Mouse (Mus musculus) bone marrow macrophage, adult 2 months (primary cell): ENCODE data around the gene Cdc25a. TPM values are rescaled to one million over a fixed set of nuclear protein-coding genes. Genes with fewer than 3 reads are reported as not detected.
A peak's percentile ranks its signal among the peaks of the same experiment; 100 is the strongest.

Source experiments
- H3K27ac ChIP-seq: 2 replicates; pipeline ENCODE4 v1.5.1; 2012; ENCODE audit warnings: low read depth, low read length; ENCODE audit not compliant: insufficient read depth
- H3K4me1 ChIP-seq: 2 replicates; pipeline ENCODE4 v1.6.1; 2012; ENCODE audit warnings: low read length; ENCODE audit not compliant: control insufficient read depth, insufficient read depth
- H3K4me3 ChIP-seq: 2 replicates; pipeline ENCODE4 v1.5.1; 2012; ENCODE audit warnings: mild to moderate bottlenecking, low read length, moderate library complexity; ENCODE audit not compliant: insufficient read depth
- CTCF ChIP-seq: IDR thresholded peaks from 2 replicates; pipeline ENCODE4 v1.5.1; 2012; ENCODE audit warnings: low read depth, mild to moderate bottlenecking, low read length, moderate library complexity
- POLR2A ChIP-seq: IDR thresholded peaks from 2 replicates; pipeline ENCODE4 v1.6.1; 2012; ENCODE audit warnings: mild to moderate bottlenecking, low read depth, low read length, borderline replicate concordance
- polyA plus RNA-seq: library from polyadenylated mRNA; stranded (reverse); fragments of >200 nt; gene quantifications from 2 replicates; pipeline ENCODE4 v1.2.4, GENCODE M21; 2012; ENCODE audit not compliant: missing spikeins, insufficient read depth, insufficient read length

Cdc25a gene
- polyA plus RNA-seq, 1 experiment, result 8.0 TPM

DNA sequence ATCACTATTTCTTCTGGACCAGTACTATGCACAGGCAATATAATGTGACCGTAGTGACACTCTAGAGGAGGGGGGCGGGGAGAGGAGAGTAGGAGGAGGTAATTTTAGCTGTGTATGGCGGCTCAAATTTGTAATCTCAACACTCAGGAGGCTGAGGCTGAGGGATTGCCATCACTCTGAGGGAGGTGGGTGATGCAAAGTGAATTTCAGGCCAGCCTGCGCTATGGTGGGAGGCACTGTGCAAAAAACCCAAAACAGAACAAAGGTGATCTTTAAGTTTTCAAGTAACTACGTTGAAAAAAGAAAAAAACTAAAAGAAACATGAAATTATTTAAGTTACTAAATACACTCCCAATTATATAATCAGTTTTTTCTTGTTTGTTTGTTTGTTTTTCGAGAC, 55.4 kb downstream of the Cdc25a start:
- TF ChIP-seq CTCF (no peak), POLR2A (no peak)

DNA sequence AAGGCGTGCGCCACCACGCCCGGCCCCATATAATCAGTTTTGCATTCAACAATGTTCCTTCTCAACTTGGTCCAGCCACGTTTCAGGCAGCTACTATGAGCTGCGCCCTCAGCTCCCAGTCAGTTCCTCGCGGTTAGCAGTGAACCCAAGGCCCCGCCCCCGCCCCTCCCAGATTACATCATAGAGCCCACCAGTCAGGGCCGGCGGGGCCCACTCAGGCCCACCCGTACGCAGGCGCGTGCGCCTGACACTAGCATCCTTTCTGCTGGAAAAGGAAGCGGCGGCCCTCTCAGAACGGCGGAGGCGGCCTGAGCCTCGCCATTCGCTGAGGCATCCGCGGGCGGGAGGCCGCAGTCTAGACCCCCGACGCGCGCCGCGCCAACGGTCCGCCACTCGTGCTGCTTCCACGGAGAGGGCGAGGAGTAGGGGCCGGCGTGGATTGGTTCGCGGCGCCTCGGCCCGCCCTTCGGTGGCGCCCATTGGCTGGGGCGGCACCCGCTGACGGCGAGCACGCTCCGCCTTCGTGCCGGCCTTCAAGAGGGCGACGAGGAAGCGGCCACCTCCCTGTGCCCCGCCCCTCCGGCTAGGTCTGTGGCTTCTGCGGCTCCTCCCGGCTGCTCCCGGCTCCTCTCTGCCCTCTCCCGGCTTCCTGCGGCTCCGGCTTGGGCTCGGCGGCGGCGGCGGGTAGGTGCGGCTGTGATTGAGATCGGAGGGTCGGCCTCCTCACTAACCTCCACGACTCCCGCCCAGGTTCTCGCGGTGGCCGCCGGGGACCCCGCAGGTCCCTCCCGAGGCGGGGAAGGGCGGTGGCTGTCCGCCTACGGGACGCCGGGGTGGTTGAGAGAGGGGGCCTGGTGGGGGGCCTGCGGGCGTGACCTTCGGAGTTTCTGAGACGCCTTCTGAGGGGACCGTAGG, 56.1 kb downstream of the Cdc25a start, which contains the start of gene Map4:
TSS of gene Map4 (plus strand) at position 204 of the 915 bp plus-strand sequence.
- peak within 1 kb of the TSS; percentile 96 for H3K4me3 ChIP-seq
- TF ChIP-seq POLR2A (no peak), CTCF (no peak)
- H3K27ac ChIP-seq, result peak within 1 kb of the TSS; percentile 85
- H3K4me1 ChIP-seq, result peaks cover 6% of the 10 kb centered on the region; the same call in 1 of the 2 replicates

More for the DNA sequence above, 55.4 kb downstream of the Cdc25a start:
- peak overlapping the region; percentile 85; the same call in 1 of the 2 replicates for H3K27ac ChIP-seq
- H3K4me3 ChIP-seq, result peak overlapping the region; percentile 88
- peaks cover 5% of the 10 kb centered on the region; the same call in 1 of the 2 replicates for H3K4me1 ChIP-seq

DNA sequence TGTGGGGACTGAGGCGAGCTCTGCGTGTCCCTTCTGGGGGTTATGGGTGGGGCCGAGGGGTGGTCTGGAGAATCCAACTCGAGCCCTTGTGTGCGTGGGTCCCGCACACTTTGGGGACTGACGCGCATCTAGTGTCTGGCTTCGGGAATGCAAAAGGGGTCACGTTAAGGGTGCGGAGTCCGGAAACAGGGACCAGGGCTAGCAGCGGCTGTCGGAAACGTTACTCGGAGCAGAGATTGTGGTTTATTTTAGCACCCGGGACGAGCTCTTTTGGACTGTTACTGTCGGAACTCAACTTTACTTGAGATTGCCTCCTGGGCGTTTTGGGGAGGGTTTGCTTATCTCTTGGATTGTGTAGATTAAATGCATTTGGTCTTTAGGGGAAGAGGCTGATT, 57.0 kb downstream of the Cdc25a start:
- TF ChIP-seq CTCF (no peak), POLR2A (no peak)
- peak overlapping the region; percentile 96 for H3K4me3 ChIP-seq
- H3K27ac ChIP-seq, result peak overlapping the region; percentile 34; the same call in 1 of the 2 replicates
- peaks cover 6% of the 10 kb centered on the region; the same call in 1 of the 2 replicates for H3K4me1 ChIP-seq

DNA sequence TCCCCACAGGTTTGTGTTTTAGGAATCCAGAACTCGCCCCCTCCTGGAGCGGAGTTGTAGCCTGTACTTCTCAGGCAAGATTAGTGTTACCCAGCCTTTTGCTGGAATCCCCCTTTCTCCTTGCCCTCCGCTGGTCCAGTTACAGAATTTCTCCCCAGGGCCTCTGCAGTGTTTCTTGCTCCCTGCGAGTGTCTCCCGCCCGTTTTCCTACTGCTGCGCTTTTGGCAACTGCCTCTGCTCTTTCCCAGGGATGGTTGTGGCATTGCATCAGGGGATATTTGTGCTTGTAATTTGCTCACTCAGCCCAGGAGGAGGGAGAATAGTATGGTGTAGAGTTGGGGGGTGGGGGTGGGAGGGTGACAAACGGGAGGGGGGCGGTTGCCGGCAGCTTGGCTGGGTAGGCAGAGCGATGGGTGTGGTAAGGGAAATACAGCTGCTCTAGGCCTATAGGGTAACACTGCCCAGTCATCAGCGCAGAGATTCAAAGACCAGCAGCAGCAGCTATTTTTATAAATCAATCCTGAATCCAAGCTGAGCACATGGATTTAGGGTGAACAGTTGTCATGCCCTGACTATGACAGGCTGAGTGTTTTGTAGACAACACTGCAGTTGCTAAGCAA, 57.5 kb downstream of the Cdc25a start:
- peaks cover 6% of the 10 kb centered on the region; the same call in 1 of the 2 replicates for H3K4me1 ChIP-seq

DNA sequence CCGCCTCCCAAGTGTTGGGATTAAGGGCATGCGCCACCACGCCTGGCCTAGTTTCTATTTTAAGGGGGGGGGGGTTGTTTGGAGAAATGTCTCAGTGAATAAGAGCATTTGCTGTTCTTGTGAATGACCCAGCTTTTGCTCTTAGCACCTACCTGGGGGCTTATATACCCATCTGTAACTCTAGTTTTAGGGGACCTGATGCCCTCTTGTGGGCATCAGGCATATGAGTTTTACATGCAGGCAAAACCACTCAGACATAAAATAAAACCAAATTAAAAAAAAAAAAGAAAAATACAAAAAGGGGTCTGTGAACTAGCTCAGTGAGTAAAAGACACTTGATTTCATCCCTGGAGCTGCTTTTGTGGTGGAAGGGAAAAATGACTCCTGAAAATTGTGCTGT, 64.0 kb downstream of the Cdc25a start:
- no peak for TF ChIP-seq POLR2A
- Histone ChIP-seq H3K4me1 (peaks cover 5% of the 10 kb centered on the region; the same call in 1 of the 2 replicates), H3K4me3 (no peak overlapping the region), H3K27ac (no peak overlapping the region)

More for the DNA sequence above, 57.5 kb downstream of the Cdc25a start:
- Histone ChIP-seq H3K27ac (0 out of 2 replicates have a peak overlapping the region, but pooled peaks have one; percentile 34), H3K4me3 (peak overlapping the region; percentile 96)
- TF ChIP-seq POLR2A, result 0 out of 2 replicates have a peak, but pooled peaks have one; percentile 53
- 0 out of 2 replicates have a peak, but pooled peaks have one; percentile 17 for TF ChIP-seq CTCF

DNA sequence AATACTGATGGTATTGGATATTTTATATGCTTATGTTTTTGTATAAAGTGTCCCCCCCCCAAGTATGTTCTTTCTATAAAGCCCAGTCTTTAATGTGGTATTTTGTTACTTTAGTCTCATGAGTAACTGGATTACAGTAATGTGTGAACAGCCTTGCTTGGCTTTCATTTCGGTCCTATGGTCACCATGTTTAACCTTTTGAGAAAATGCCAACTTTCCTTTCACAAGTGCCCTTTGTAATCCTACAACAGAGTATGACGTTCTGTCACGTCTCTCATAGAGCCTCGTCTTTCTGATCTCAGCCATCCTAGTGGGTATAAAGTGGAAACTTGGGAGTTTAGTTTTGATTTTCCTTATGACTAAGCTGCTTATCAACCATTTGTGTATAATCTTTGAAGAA, 67.4 kb downstream of the Cdc25a start:
- TF ChIP-seq CTCF (no peak), POLR2A (no peak)
- H3K4me1 ChIP-seq, result peaks cover 4% of the 10 kb centered on the region; the same call in 1 of the 2 replicates
- H3K4me3 ChIP-seq, result no peak overlapping the region
- no peak overlapping the region for H3K27ac ChIP-seq

Other genes starting within 250 kb of the Cdc25a start
- not detected in 2 replicates for gene Fbxw24, start 249.5 kb upstream of the Cdc25a start, polyA plus RNA-seq
- not detected in 2 replicates for gene Fbxw25, start 210.9 kb upstream of the Cdc25a start, polyA plus RNA-seq
- not detected in 2 replicates for gene Fbxw18, start 172.9 kb upstream of the Cdc25a start, polyA plus RNA-seq
- gene Fbxw26, start 129.5 kb upstream of the Cdc25a start, polyA plus RNA-seq, result not detected in 2 replicates
- not detected in 2 replicates for gene Fbxw27, start 84.9 kb upstream of the Cdc25a start, polyA plus RNA-seq
- gene Spink8, start 63.3 kb upstream of the Cdc25a start, polyA plus RNA-seq, result not detected in 2 replicates
- gene Nme6, start 42.8 kb upstream of the Cdc25a start, polyA plus RNA-seq, result 13.9 and 17.6 TPM in 2 replicates
- not detected in 2 replicates for gene Camp, start 26.0 kb upstream of the Cdc25a start, polyA plus RNA-seq
- 60.7 and 66.0 TPM in 2 replicates for gene Map4, start 55.9 kb downstream of the Cdc25a start, polyA plus RNA-seq
- gene Smarcc1, start 242.1 kb downstream of the Cdc25a start, polyA plus RNA-seq, result 29.7 and 31.9 TPM in 2 replicates
- gene Dhx30, start 242.3 kb downstream of the Cdc25a start, polyA plus RNA-seq, result 44.1 and 50.5 TPM in 2 replicates